In genomic region chr5:125176864-125177263, GRCm38 (mm10) we compare ENCODE assay signal across 8 mouse cellular contexts. TPM values are rescaled to one million over a fixed set of nuclear protein-coding genes. Genes with fewer than 3 reads are reported as not detected.
A peak's percentile ranks its signal among the peaks of the same experiment; 100 is the strongest.
DNase-seq lines count a peak whose midpoint lies in the region; ATAC-seq and TF ChIP-seq lines count a peak whose summit lies in the region.

No protein-coding gene starts in this region.

- peak; percentile 51 for DNase-seq in ovary, postnatal 36 days (ENCODE audit: low spot score)
- no peak for DNase-seq in ovary, adult 18-20 months (ENCODE audit: low spot score)
- peak; percentile 76 for DNase-seq in forebrain, embryonic 14.5 days (ENCODE audit: low spot score)
- peak; percentile 57 to 68 for DNase-seq in kidney, adult 8-10 months
- no peak for DNase-seq in limb, embryonic 14.5 days (ENCODE audit: low spot score)
- DNase-seq in c-Kit-positive CD71-positive TER-119-positive erythroid progenitor cells, embryonic 14.5 days (ENCODE audit: low spot score): no peak
- DNase-seq in Muller cell, postnatal 12 days (ENCODE audit: inconsistent ontology term): no peak

- ATAC-seq in forebrain, embryonic 14.5 days: peak; percentile 5; the same call in 1 of the 2 replicates
- no peak for ATAC-seq in limb, embryonic 14.5 days (ENCODE audit: low FRiP score, low read depth)

- TF ChIP-seq POLR2A in limb, embryonic 14.5 days (IDR thresholded peaks at IDR 0.05; ENCODE audit: borderline replicate concordance, extremely low read depth, insufficient read depth, insufficient read length): no peak
- TF ChIP-seq POLR2A in myocyte (IDR thresholded peaks at IDR 0.05; ENCODE audit: insufficient read length, low read depth): no peak

- no peaks in the 10 kb centered on the region for H3K9me3 ChIP-seq in forebrain, embryonic 14.5 days (replicated peaks; ENCODE audit: control insufficient read depth, low read length)
- H3K9me3 ChIP-seq in limb, embryonic 14.5 days (ENCODE audit: control insufficient read depth, low read length): no peaks in the 10 kb centered on the region

- no peaks in the 10 kb centered on the region for H3K36me3 ChIP-seq in forebrain, embryonic 14.5 days (ENCODE audit: control insufficient read depth, insufficient read depth, low read length)
- no peaks in the 10 kb centered on the region for H3K36me3 ChIP-seq in limb, embryonic 14.5 days (ENCODE audit: control insufficient read depth, insufficient read depth, low read length)
- H3K36me3 ChIP-seq in myocyte (ENCODE audit: control insufficient read depth, insufficient read depth): no peaks in the 10 kb centered on the region

- H3K27ac ChIP-seq in forebrain, embryonic 14.5 days (ENCODE audit: low read depth, low read length): peak overlapping the region; percentile 95
- peak overlapping the region; percentile 89 for H3K27ac ChIP-seq in limb, embryonic 14.5 days (replicated peaks; ENCODE audit: low read depth, low read length)

- peaks cover 62% of the 10 kb centered on the region for H3K79me2 ChIP-seq in myocyte (ENCODE audit: control insufficient read depth, insufficient read depth)

- H3ac ChIP-seq in myocyte (ENCODE audit: control insufficient read depth, insufficient read length): peak overlapping the region; percentile 91

- peak overlapping the region; percentile 71 for H3K4me2 ChIP-seq in forebrain, embryonic 14.5 days (ENCODE audit: low read length)
- peak overlapping the region; percentile 80 for H3K4me2 ChIP-seq in limb, embryonic 14.5 days (replicated peaks; ENCODE audit: low read depth, low read length, severe bottlenecking)
- H3K4me2 ChIP-seq in myocyte (ENCODE audit: low read depth): peak overlapping the region; percentile 97

- no peaks in the 10 kb centered on the region for H3K27me3 ChIP-seq in forebrain, embryonic 14.5 days (replicated peaks; ENCODE audit: control insufficient read depth, insufficient read depth, low read length)
- no peaks in the 10 kb centered on the region for H3K27me3 ChIP-seq in limb, embryonic 14.5 days (ENCODE audit: control insufficient read depth, insufficient read depth, low read length)
- H3K27me3 ChIP-seq in myocyte (ENCODE audit: control insufficient read depth, insufficient read depth, insufficient read length): no peaks in the 10 kb centered on the region

- H3K4me3 ChIP-seq in forebrain, embryonic 14.5 days (ENCODE audit: low read depth, low read length): peak overlapping the region; percentile 93
- peak overlapping the region; percentile 91 for H3K4me3 ChIP-seq in limb, embryonic 14.5 days (replicated peaks; ENCODE audit: low read length)
- peak overlapping the region; percentile 82 for H3K4me3 ChIP-seq in myocyte

- H3K9ac ChIP-seq in forebrain, embryonic 14.5 days (ENCODE audit: low read length): peak overlapping the region; percentile 91
- peak overlapping the region; percentile 90; the same call in 1 of the 2 replicates for H3K9ac ChIP-seq in limb, embryonic 14.5 days (ENCODE audit: low read depth, low read length, severe bottlenecking)

- 2% methylated on average over 12 of the region's 12 CpGs for WGBS in forebrain, embryonic 14.5 days
- WGBS in limb, embryonic 14.5 days: 18% methylated on average over 12 of the region's 12 CpGs

- H3K4me1 ChIP-seq in forebrain, embryonic 14.5 days (ENCODE audit: control insufficient read depth, insufficient read depth, low read length): peaks cover 57% of the 10 kb centered on the region
- H3K4me1 ChIP-seq in limb, embryonic 14.5 days (ENCODE audit: control insufficient read depth, insufficient read depth, low read length): peaks cover 62% of the 10 kb centered on the region

TF ChIP-seq in myocyte, 11 proteins besides CTCF, POLR2A, EP300 and RAD21:
- TF ChIP-seq MAX (IDR thresholded peaks at IDR 0.05; ENCODE audit: low read depth) (no peak), MYOD1 (IDR thresholded peaks at IDR 0.05; ENCODE audit: control insufficient read depth in 1 of 3, insufficient read length in 2 of 3, low read depth in 2 of 3) (peak in 1 of 3 experiments; percentile 2)

RNA-seq across cellular contexts. Expression of gene Ncor2, which starts 2.2 kb away (rescaled TPM):
- polyA plus RNA-seq in forebrain, embryonic 14.5 days (2014; fragmentation: Nextera tagmentation; extraction: Ambion mirVana): 15.1 and 22.3 TPM in 2 replicates
- polyA plus RNA-seq in limb, embryonic 14.5 days (2012; rRNA removed): 75.9 and 89.8 TPM in 2 replicates
- 37.0 and 39.3 TPM in 2 replicates for polyA plus RNA-seq in limb, embryonic 14.5 days (2014; fragmentation: Nextera tagmentation; extraction: Ambion mirVana)
- 127 TPM for polyA plus RNA-seq in myocyte (2012; fragmentation: generic; extraction: Trizol)

Comparison
In these comparisons a context has a peak if more than half of its experiments do, and no peak if none do; other contexts are left out.
1. DNase-seq: peak in ovary, postnatal 36 days (single experiment), forebrain, embryonic 14.5 days (single experiment) and kidney, adult 8-10 months (2 of 2); none in ovary, adult 18-20 months (single experiment), limb, embryonic 14.5 days (single experiment), c-Kit-positive CD71-positive TER-119-positive erythroid progenitor cells, embryonic 14.5 days (single experiment) and Muller cell, postnatal 12 days (single experiment).
2. Peak in every context shown above with its lines, with median percentiles within 50 percentile points of each other: H3K4me2 ChIP-seq and H3K4me3 ChIP-seq.